Comparison of ENCODE assay signal across 15 mouse cellular contexts in the genomic region with DNA sequence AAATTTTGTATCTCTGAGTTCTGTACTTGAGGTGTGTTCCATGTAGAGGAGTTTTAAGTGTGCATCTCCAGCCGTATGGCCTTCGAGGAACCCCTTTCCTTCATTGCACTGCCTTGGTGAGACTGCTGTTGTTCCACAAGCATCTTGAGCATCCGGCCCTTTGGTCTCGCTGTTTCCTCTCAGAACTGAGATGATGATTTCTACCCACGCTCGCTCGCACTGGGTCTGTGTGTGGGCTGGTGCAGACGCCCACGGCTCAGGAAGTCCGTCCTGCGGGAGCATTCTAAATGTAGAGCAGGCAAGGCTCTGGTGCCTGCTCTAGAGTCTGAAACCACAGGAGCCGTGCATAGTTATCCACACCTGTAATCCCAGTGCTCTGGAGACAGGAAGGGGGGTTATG.
DNase-seq lines count a peak whose midpoint lies in the region; ATAC-seq lines count a peak whose summit lies in the region.
"Had no signal": no experiment of that assay in that cellular context is flagged by ENCODE, and none has a peak within 500 bp of the region (broad histone marks: within the 10 kb centered on the region; RNA-seq: fewer than 3 reads in every experiment).

No protein-coding gene starts in this region.

- H3K27ac ChIP-seq in hindbrain, embryonic 12.5 days, result peak overlapping the region; percentile 30; the same call in 1 of the 2 replicates
- no peak overlapping the region for H3K27ac ChIP-seq in hindbrain, embryonic 13.5 days
- H3K27ac ChIP-seq: liver, embryonic 13.5 days; stomach, postnatal 0 days had no signal

- no peak overlapping the region for H3K4me3 ChIP-seq in hindbrain, embryonic 12.5 days
- H3K4me3 ChIP-seq in hindbrain, embryonic 13.5 days, result no peak overlapping the region
- H3K4me3 ChIP-seq: liver, embryonic 13.5 days; myocyte had no signal

- WGBS in hindbrain, embryonic 12.5 days, result 79% methylated on average over 12 of the region's 12 CpGs
- 86% methylated on average over 12 of the region's 12 CpGs for WGBS in hindbrain, embryonic 13.5 days

- H3K9ac ChIP-seq in hindbrain, embryonic 12.5 days, result no peak overlapping the region
- no peak overlapping the region for H3K9ac ChIP-seq in hindbrain, embryonic 13.5 days
- H3K9ac ChIP-seq: liver, embryonic 13.5 days had no signal

- H3K9me3 ChIP-seq in hindbrain, embryonic 12.5 days (replicated peaks), result no peaks in the 10 kb centered on the region
- H3K9me3 ChIP-seq in hindbrain, embryonic 13.5 days, result no peaks in the 10 kb centered on the region
- H3K9me3 ChIP-seq: liver, embryonic 13.5 days had no signal

- no peak for ATAC-seq in hindbrain, embryonic 12.5 days (ENCODE audit: low FRiP score)
- ATAC-seq in hindbrain, embryonic 13.5 days (ENCODE audit: low FRiP score), result no peak
- peak; percentile 80 for ATAC-seq in CD4-positive, CD25-positive, alpha-beta regulatory T cell, adult 4 months
- peak; percentile 85 for ATAC-seq in inflammation-experienced regulatory T-cells, adult 6 months

- H3K27me3 ChIP-seq in hindbrain, embryonic 12.5 days, result no peaks in the 10 kb centered on the region
- no peaks in the 10 kb centered on the region for H3K27me3 ChIP-seq in hindbrain, embryonic 13.5 days
- H3K27me3 ChIP-seq: liver, embryonic 13.5 days had no signal

- DNase-seq in right cerebral cortex, postnatal 36 days (ENCODE audit: low spot score in 2 of 2), result peak; percentile 75 to 86
- DNase-seq in B cell, adult 2 months, result no peak
- DNase-seq in testis, postnatal 14 days (ENCODE audit: low spot score), result no peak
- no peak for DNase-seq in spleen, adult 18-20 months
- DNase-seq: cerebellum, postnatal 14 days; gastrocnemius, postnatal 14 days; heart, postnatal 36 days; kidney, adult 9 months; liver, embryonic 13.5 days had no signal

- H3K4me2 ChIP-seq in hindbrain, embryonic 12.5 days (replicated peaks), result no peak overlapping the region
- H3K4me2 ChIP-seq in hindbrain, embryonic 13.5 days, result no peak overlapping the region
- H3K4me2 ChIP-seq: liver, embryonic 13.5 days had no signal

- peaks cover 20% of the 10 kb centered on the region for H3K4me1 ChIP-seq in hindbrain, embryonic 12.5 days
- H3K4me1 ChIP-seq in hindbrain, embryonic 13.5 days (replicated peaks), result peaks cover 8% of the 10 kb centered on the region

- peaks cover 44% of the 10 kb centered on the region for H3K36me3 ChIP-seq in hindbrain, embryonic 12.5 days
- H3K36me3 ChIP-seq in hindbrain, embryonic 13.5 days, result peaks cover 60% of the 10 kb centered on the region

Comparison
In these comparisons a context has a peak if more than half of its experiments do, and no peak if none do; other contexts are left out.
1. ATAC-seq: peak in CD4-positive, CD25-positive, alpha-beta regulatory T cell, adult 4 months (single experiment) and inflammation-experienced regulatory T-cells, adult 6 months (single experiment); none in hindbrain, embryonic 12.5 days (single experiment) and hindbrain, embryonic 13.5 days (single experiment).
2. DNase-seq: peak in right cerebral cortex, postnatal 36 days (2 of 2); none in B cell, adult 2 months (0 of 2), testis, postnatal 14 days (single experiment) and spleen, adult 18-20 months (0 of 2).